Mouse (Mus musculus) 3134 (cell line): ENCODE measurements at regions not wholly inside any gene's neighbourhood (a gene's known extent, or its start where the extent isn't known, plus 50 kb on each side); places are given as distances from the start of the nearest gene placed in this dataset.

ENCODE experiments used
- DNase-seq: peaks from one replicate; pipeline ENCODE4 v3.0.0-alpha.2; 2011; ENCODE audit warnings: low spot score; ENCODE audit not compliant: insufficient read length; ENCODE audit errors: extremely low read depth

DNA sequence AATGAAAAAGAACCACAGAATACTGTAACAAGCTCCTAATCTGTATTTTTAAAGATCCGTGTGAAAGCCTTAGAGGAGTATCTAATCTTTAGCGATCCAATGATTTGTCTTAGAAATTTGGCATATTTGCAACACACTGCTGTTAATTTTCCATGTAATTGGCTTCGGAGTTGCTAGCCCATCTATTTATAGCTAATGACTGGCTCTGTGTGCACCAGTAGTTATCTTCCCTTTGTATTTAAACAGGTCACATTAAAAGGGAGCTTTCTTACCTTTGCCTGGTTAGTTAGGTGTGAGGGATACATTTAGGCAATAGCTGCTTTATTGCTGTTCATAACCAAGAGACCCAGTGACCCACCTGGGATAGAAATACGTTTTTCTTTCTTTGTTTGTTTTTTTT is 256.3 kb upstream of the Mme start:
- no peak for DNase-seq

DNA sequence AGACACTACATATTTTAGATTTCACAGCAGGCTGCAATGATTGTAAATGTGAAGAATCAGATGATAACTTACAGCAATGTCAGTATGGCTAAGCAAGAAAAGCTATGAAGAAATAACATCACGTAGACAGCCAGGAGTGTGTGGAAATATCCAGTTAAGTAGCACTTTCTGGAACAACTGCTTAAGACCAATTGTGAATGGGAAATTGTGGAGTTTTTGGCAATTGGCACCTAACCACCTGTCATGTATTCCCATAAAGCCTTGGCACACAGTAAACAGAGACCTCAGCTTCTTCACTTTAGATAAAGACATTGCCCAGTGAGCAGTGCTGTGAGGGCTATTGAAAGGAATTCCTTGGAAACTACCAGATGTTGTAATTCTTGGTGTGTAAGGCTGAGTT is 264.4 kb upstream of the Mme start:
- DNase-seq = no peak

DNA sequence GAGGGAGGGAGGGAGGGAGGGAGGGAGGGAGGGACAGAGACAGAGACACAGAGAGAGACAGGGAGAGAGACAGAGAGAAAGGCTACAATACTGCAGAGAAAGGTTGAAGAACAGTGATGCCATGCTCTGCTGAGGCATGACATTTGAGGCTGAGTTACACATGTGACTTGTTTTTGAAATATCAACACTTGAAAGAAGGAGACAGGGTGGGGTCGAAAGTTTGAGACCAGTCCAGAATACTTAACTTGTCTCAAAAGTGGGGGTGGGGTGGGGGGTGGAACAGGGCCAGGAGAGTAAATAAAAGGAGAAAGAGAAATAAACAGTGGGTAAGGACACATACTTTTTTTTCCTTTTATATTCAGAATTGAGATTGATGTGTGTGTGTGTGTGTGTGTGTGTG is 278.1 kb upstream of the Mme start:
- DNase-seq = no peak

DNA sequence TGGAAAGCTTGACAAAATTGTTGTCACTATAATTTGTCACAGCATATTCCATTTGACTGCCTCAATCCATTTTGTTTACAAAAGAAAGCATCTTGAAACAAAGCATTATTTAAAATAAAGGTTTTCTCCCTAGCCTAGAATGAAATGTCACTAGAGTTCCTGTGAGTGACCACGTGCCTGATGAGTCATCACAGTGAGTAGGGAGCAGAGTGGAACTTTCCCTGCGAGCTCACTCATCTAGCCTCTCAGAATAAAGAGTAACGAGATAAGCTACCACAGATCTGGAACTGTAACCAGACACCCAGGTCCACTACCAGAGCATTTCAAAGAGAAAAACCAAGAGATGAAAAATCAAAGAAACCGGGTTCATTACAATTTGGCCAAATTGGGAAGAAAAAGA is 278.7 kb upstream of the Mme start:
- DNase-seq = no peak

DNA sequence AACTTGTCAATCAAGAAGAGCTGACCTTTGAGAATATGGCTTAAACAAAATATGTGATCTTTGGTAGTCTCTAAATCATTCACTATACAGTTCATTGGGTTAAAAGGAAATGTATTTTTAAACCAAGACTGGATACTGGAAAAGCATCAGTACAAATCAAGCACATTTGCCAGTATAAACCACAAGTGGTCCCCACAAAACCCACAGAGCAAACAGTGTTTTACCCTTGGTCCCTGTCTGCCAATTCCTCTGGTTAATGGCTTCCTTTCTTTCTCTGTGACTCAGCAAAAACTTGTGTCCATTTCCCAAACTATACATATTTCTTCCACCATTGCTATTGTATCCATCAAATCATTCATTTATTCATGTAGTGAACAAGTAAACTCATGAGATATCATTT is 296.0 kb upstream of the Mme start:
- peak; percentile 7 for DNase-seq

DNA sequence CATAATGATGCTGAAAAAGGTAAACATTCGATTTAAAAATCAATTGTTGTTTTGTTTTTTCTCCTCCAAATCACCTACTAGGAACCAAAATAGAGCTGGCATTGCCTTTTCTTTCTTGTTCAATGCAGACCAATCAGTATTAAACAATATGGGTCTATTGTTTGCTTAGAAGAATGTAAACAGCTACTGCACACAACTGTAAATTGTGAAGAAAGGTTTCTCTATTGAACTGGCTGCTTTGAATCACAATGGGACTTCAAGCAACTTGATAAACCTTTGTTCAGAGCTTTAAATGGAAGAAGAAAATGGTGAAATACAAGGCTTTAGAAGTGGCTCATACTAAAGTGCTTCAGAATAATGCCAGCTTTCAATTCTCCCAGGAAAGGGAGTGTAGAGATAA is 302.7 kb upstream of the Mme start:
- no peak for DNase-seq

DNA sequence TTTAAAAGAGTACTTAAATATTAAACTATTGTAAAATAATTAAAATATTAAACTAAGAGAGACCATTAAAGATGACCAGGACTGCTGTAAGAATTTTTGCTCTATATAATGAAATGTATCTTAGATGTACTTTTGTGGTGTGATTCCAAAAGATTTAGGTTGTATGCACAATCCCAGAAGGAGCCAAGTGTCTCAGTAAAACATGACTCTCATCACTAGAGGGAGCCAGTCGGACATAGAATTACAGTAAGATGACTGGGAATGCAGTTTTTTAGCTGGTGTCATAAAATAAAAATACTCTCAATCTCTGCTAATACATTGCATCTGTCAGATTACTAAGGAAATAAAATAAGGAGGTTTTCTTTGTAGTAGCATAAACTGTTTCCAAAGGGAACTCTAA is 316.9 kb upstream of the Mme start:
- DNase-seq = no peak

DNA sequence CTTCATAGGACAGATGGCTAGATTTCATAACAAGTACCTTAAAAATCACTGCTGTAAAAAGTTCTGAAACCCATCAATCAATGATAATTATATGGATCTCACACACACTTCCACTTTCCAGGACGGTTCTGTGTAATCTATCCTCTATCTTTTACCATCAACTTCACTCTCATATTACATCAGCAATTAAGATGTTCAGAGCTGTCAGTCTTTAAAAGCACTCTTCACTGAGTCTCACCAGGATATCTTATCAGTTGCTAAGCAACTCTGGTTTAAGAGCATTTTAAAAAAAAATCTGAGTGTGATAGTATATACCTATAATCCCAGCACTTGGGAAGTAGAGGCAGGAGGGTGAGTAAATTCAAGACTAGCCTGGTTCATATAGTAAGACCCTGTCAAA is 312.0 kb upstream of the Gpr149 start:
- DNase-seq = no peak

DNA sequence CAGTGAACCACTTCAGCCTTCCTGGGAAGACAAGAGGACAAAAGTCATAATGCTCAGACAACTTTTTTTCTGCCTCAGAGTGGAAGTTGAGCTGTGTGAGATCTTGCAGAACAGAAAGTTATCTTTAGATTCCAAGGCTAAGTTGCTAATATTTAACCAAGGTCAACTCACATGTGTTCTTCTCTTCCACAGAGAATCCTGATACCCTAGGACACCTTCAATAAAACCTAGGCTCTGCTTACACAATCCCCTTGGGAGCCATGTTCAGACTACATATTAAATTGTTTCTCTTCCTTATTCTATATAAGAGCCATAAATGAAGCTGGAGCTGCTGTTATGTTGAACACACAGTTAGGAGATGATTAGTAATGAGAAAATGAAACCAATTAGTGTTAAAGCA is 280.2 kb upstream of the Gpr149 start:
- no peak for DNase-seq

DNA sequence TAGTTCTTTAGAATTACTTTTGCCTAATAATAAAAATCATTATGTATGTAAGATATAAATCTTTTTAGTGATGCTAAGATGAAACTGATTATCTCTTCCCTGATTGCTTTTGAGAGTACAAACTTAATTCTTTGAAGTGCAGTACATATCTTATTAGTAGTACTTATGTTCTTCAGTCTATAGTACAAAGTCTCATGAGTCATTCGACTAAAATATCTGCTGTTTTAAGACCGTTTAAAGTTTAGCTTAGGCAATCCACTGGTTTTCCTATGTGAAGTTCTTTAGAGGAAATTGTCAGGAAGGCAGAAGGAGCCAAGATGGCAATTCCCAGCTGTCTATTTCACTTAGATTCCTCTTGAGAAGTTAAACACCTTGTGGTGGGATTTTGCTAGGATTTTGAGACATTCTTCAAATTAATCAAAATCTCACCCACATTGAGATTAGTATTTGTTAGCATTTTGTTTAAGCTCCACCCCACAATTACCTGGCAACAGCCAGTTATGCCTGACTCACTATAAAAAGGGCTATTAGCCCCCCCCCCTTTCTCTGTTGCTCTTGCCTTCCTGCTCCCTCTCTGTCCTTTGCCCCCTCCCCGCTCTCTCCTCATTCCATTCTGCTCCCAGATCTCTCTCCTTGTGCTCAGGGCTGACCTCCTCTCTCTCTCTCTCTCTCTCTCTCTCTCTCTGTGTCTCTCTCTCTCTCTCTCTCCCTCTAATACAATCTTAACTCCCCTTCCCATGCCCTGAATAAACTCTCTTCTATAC is 277.6 kb upstream of the Gpr149 start:
- DNase-seq = no peak

DNA sequence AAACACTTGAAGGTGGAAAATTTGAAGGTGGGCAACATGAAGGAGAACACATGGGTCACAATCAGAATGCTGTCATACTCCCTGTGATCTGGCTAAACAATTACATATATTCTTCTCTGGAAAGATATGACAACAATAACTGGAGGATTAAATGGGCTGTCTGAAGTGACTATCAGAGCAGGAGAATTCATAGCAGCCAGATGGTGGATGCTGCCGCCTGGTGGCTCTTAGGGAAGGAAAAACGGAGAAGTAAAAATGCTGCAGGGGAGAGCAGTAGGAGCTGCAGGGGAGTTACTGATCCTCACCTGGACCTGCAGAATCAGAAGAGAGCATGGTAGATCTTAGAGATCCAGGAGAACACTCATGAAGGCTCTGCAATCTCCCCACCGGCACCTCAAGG is 255.8 kb upstream of the Gpr149 start:
- DNase-seq = no peak

DNA sequence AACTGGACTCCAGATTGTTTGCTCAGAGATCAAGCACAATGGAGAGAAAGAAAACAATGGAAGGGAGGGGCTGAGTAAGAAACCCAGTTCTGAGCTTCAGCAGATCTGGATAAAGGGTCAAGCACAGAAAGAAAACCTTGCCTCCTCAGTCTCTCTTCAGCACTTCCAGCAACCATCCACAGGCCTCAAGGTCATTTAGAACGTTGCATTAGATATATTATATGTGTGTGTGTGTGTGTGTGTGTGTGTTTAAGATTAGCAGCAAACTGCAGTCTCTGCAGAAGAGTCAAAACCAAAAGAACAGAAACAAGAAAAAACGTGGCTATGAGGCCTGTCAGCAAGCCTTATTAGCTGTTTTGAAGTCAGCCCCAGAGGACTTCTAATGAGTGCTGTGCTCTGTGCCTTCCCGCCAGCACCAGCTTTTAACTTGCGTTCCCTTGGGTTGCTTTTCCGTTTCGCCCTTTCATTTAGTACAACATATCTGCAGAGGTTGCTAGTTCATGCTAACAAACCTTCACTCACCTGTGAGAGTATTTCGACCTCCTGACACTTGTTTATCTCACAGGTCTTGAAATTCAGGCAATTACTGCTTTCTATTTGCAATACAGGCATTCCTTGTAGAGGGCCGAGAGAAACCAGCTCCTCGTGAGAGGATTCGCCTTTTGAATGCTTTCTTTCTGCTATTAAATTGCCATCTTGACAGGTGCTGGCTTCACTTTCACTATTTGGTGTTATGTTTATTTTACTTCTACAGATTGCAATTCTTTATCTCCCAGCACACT is 230.9 kb upstream of the Gpr149 start:
- no peak for DNase-seq

DNA sequence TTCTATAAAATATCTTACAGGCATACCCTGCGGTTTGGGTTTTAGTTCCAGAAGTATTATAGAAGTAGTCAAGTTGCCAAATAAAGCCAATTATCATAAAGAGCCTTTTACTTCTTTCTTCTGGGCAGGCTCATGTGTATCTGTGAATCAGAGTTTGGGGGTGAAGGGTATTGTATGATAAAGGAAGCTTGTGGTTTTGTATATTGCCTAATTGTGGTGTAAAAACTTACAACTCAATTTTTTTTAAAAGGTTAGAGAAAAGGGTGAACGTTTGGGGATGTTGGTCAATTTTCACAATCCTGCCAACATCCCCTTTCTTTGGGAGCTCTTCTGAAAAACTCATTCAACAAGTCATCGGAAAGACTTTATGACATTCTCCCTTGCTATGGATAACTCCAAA is 219.0 kb upstream of the Gpr149 start:
- DNase-seq = no peak

DNA sequence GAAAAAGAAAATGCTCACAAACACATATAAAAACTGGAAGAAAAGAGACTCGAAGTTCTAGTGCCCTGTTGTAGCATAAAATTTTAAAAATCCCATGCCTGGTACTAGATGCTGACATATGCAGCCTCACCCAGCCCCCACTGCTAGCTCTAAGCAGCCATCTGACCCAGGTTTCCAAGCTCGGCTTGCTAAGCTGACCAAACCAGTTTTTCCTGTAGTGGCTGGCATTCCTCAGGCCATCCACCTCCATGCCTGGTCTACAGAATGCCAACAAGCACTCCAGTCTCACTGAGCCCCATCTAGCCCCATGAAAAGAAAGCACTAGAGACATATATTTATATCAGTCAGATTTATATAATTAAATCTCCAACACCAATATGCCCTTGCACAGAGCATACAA is 196.1 kb upstream of the Gpr149 start:
- no peak for DNase-seq

DNA sequence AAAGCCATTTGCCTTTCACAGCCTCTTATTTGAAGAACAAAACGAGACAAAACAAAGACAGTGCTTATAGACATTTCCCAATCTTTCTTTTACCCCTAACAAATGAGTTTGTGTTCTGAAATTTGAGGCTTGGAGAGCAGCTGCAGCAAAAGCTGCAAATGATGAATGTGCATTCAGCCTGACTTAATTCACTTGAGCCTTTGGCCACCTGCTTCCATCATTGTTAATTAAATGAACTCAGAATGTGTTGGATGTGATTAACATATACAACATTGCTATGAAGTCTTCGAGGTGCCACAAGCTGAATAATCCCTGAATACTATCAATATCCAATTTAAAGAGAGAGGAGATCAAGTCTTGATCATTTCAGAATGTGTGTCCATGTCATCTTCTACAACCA is 181.3 kb upstream of the Gpr149 start:
- no peak for DNase-seq
